ENCODE assay signal across 21 mouse cellular contexts in genomic region chr4:138035435-138036120, GRCm38 (mm10). TPM values are rescaled to one million over a fixed set of nuclear protein-coding genes. Genes with fewer than 3 reads are reported as not detected.
DNase-seq lines count a peak whose midpoint lies in the region; ATAC-seq and TF ChIP-seq lines count a peak whose summit lies in the region.
"Had no signal": no experiment of that assay in that cellular context is flagged by ENCODE, and none has a peak within 500 bp of the region (broad histone marks: within the 10 kb centered on the region; RNA-seq: fewer than 3 reads in every experiment).

No protein-coding gene starts in this region.

- 70% methylated on average over 9 of the region's 9 CpGs for WGBS in hindbrain, postnatal 0 days
- 84% methylated on average over 9 of the region's 9 CpGs for WGBS in hindbrain, embryonic 12.5 days
- 65% methylated on average over 9 of the region's 9 CpGs for WGBS in olfactory bulb, adult 2 months

- H3K4me1 ChIP-seq in hindbrain, postnatal 0 days (ENCODE audit: insufficient read depth, low read length), result peaks cover 12% of the 10 kb centered on the region; the same call in 1 of the 2 replicates
- peaks cover 26% of the 10 kb centered on the region for H3K4me1 ChIP-seq in hindbrain, embryonic 12.5 days
- H3K4me1 ChIP-seq in olfactory bulb, adult 2 months (ENCODE audit: control insufficient read depth, insufficient read depth, low read length), result peaks cover 20% of the 10 kb centered on the region

- no peak overlapping the region for H3K4me2 ChIP-seq in hindbrain, postnatal 0 days (ENCODE audit: low read depth, low read length)
- no peak overlapping the region for H3K4me2 ChIP-seq in hindbrain, embryonic 12.5 days (replicated peaks)
- H3K4me2 ChIP-seq: embryonic facial prominence, embryonic 13.5 days; forebrain, embryonic 12.5 days; hindbrain, embryonic 13.5 days; intestine, embryonic 15.5 days had no signal

- peak overlapping the region; percentile 90 for H3K27ac ChIP-seq in gastrocnemius, adult 2 months
- peak overlapping the region; percentile 48; the same call in 1 of the 2 replicates for H3K27ac ChIP-seq in hindbrain, postnatal 0 days
- no peak overlapping the region for H3K27ac ChIP-seq in hindbrain, embryonic 12.5 days
- 0 out of 2 replicates have a peak overlapping the region, but pooled peaks have one; percentile 5 for H3K27ac ChIP-seq in olfactory bulb, adult 2 months (ENCODE audit: insufficient read depth, low read depth, low read length)
- H3K27ac ChIP-seq: intestine, embryonic 15.5 days had no signal

- no peak overlapping the region for H3K9ac ChIP-seq in hindbrain, postnatal 0 days (replicated peaks; ENCODE audit: low read length)
- H3K9ac ChIP-seq in hindbrain, embryonic 12.5 days, result no peak overlapping the region
- H3K9ac ChIP-seq: embryonic facial prominence, embryonic 13.5 days; forebrain, embryonic 12.5 days; hindbrain, embryonic 13.5 days; intestine, embryonic 15.5 days had no signal

- no peak for ATAC-seq in hindbrain, postnatal 0 days
- no peak for ATAC-seq in hindbrain, embryonic 12.5 days (ENCODE audit: low FRiP score)
- ATAC-seq: activated CD4-positive, CD25-positive, alpha-beta regulatory T cell, adult 4 months; forebrain, embryonic 16.5 days; intestine, embryonic 15.5 days; Patski had no signal

- H3K27me3 ChIP-seq in hindbrain, postnatal 0 days (ENCODE audit: insufficient read depth, low read length), result no peaks in the 10 kb centered on the region
- H3K27me3 ChIP-seq in hindbrain, embryonic 12.5 days, result no peaks in the 10 kb centered on the region
- H3K27me3 ChIP-seq: CH12.LX; embryonic facial prominence, embryonic 13.5 days; forebrain, embryonic 12.5 days; hindbrain, embryonic 13.5 days; intestine, embryonic 15.5 days; Patski had no signal

- H3K36me3 ChIP-seq in hindbrain, postnatal 0 days (ENCODE audit: insufficient read depth, low read length), result no peaks in the 10 kb centered on the region; the same call in 1 of the 2 replicates
- H3K36me3 ChIP-seq in hindbrain, embryonic 12.5 days, result peaks cover 31% of the 10 kb centered on the region

- DNase-seq in gastrocnemius, adult 2 months, result peak; percentile 52
- DNase-seq in gastrocnemius, postnatal 36 days, result no peak
- DNase-seq in hindbrain, postnatal 0 days (ENCODE audit: low spot score), result no peak
- DNase-seq in brain, adult 2 months (ENCODE audit: low read depth, low spot score), result peak; percentile 59
- DNase-seq in c-Kit-positive CD71-positive TER-119-positive erythroid progenitor cells, embryonic 14.5 days (ENCODE audit: low spot score), result no peak
- DNase-seq: adrenal gland, postnatal 14 days; cerebellum, adult 8-10 months; cerebellum, postnatal 14 days; gastrocnemius, postnatal 14 days; heart, postnatal 4 days; kidney, adult 2 months had no signal

- H3K9me3 ChIP-seq in hindbrain, postnatal 0 days (ENCODE audit: low read length), result no peaks in the 10 kb centered on the region
- H3K9me3 ChIP-seq in hindbrain, embryonic 12.5 days (replicated peaks), result no peaks in the 10 kb centered on the region
- H3K9me3 ChIP-seq: embryonic facial prominence, embryonic 13.5 days; forebrain, embryonic 12.5 days; hindbrain, embryonic 13.5 days; intestine, embryonic 15.5 days had no signal

- peak overlapping the region; percentile 58 for H3K4me3 ChIP-seq in gastrocnemius, adult 2 months
- H3K4me3 ChIP-seq in hindbrain, postnatal 0 days (ENCODE audit: low read length), result no peak overlapping the region
- no peak overlapping the region for H3K4me3 ChIP-seq in hindbrain, embryonic 12.5 days
- H3K4me3 ChIP-seq in olfactory bulb, adult 2 months (ENCODE audit: insufficient read depth, low read depth, low read length), result no peak overlapping the region
- H3K4me3 ChIP-seq: embryonic facial prominence, embryonic 13.5 days; forebrain, embryonic 12.5 days; hindbrain, embryonic 13.5 days; intestine, embryonic 15.5 days had no signal

- TF ChIP-seq CTCF in gastrocnemius, adult 2 months (IDR thresholded peaks at IDR 0.05), result no peak
- no peak for TF ChIP-seq CTCF in hindbrain, postnatal 0 days (IDR thresholded peaks at IDR 0.05; ENCODE audit: low read depth)
- TF ChIP-seq CTCF in olfactory bulb, adult 2 months (IDR thresholded peaks at IDR 0.05; ENCODE audit: insufficient read depth, low read depth, low read length), result no peak

- intact Hi-C loops in gastrocnemius, adult 2 months (cut with DNase I), result loop anchor here (5.0 kb wide), 1 partner anchor 37 kb away; no protein-coding TSS in a partner anchor
- intact Hi-C loops in gastrocnemius, postnatal 36 days (cut with DNase I), result no loop called here

- no peak for TF ChIP-seq POLR2A in olfactory bulb, adult 2 months (IDR thresholded peaks at IDR 0.05; ENCODE audit: insufficient read depth, low read depth, low read length)

RNA-seq across cellular contexts. Expression of gene Eif4g3, which starts 42.8 kb away (rescaled TPM):
- total RNA-seq in gastrocnemius, adult 2 months (2021), result 100 to 1,000 TPM; 108 to 145 TPM
- 100 to 1,000 TPM; 103 to 115 TPM for total RNA-seq in gastrocnemius, postnatal 36 days (2021)
- 51.1 and 55.9 TPM in 2 replicates for total RNA-seq in hindbrain, postnatal 0 days (2014; rRNA removed)
- 32.3 and 36.5 TPM in 2 replicates for polyA plus RNA-seq in hindbrain, postnatal 0 days (2015; fragmentation: Nextera tagmentation; extraction: Ambion mirVana)
- 61.6 and 61.7 TPM in 2 replicates for polyA plus RNA-seq in hindbrain, embryonic 12.5 days (2016; fragmentation: Nextera tagmentation; extraction: Ambion mirVana)
- polyA plus RNA-seq in olfactory bulb, adult 2 months (2012; ENCODE audit: insufficient read depth, insufficient read length, low replicate concordance, missing spikeins), result 382 TPM in 1 of 2 replicates, not detected in the other

Comparison
In these comparisons a context has a peak if more than half of its experiments do, and no peak if none do; other contexts are left out.
1. DNase-seq: peak in gastrocnemius, adult 2 months (single experiment) and brain, adult 2 months (single experiment); none in gastrocnemius, postnatal 36 days (0 of 2), hindbrain, postnatal 0 days (single experiment) and c-Kit-positive CD71-positive TER-119-positive erythroid progenitor cells, embryonic 14.5 days (single experiment).